Mouse (Mus musculus) layer of hippocampus, postnatal 36 days (tissue): Measurements from ENCODE around the gene Slc25a14. TPM values are rescaled to one million over a fixed set of nuclear protein-coding genes. Genes with fewer than 3 reads are reported as not detected.

Source experiments
- microRNA-seq, 2 experiments: library from miRNA; unstranded; fragments of <30 nt; microRNA quantifications; one replicate each; pipeline ENCODE4 v1.2.0; 2021
- total RNA-seq, 2 experiments: library from RNA; stranded (reverse); gene quantifications; 2 replicates each; pipeline ENCODE4 v1.2.3; 2021

The Slc25a14 gene
- total RNA-seq, 2 experiments from 2014 or later = 55.4 to 58.0 TPM

Small RNAs within 50 kb of the gene (microRNA-seq; reads per million reads assigned to microRNA genes)
- 0 reads per million in 2 experiments for gene Gm27828

Other genes with a start within 250 kb of the Slc25a14 start
- under 1 TPM; 0.56 to 0.70 TPM for gene Elf4, start 160.3 kb upstream of the Slc25a14 start, total RNA-seq
- 10 to 100 TPM; 28.3 to 29.0 TPM for gene Aifm1, start 109.8 kb upstream of the Slc25a14 start, total RNA-seq
- gene Rab33a, start 104.1 kb upstream of the Slc25a14 start, total RNA-seq = 10 to 100 TPM; 20.6 to 22.2 TPM
- gene Zfp280c, start 28.9 kb upstream of the Slc25a14 start, total RNA-seq = 10 to 100 TPM; 20.9 to 21.6 TPM
- not detected for gene Gpr119, start 51.1 kb downstream of the Slc25a14 start, total RNA-seq
- gene Rbmx2, start 71.6 kb downstream of the Slc25a14 start, total RNA-seq = 1 to 10 TPM; 4.6 to 6.0 TPM